1 mouse cellular context compared by ENCODE assay signal in genomic region chr3:88411681-88412080, GRCm38 (mm10).
A peak's percentile ranks its signal among the peaks of the same experiment; 100 is the strongest.
TF ChIP-seq lines count a peak whose summit lies in the region.

No protein-coding gene starts in this region.

TF ChIP-seq in MEL, 35 proteins besides CTCF, POLR2A, EP300 and RAD21:
- TF ChIP-seq GATA1 (IDR thresholded peaks at IDR 0.05; ENCODE audit: low read depth, low read length) (0 out of 2 replicates have a peak, but pooled peaks have one; percentile 29), RCOR1 (IDR thresholded peaks at IDR 0.05; ENCODE audit: low read depth, low read length) (no peak), E2F4 (IDR thresholded peaks at IDR 0.05; ENCODE audit: borderline replicate concordance, low read depth, low read length) (no peak), MXI1 (IDR thresholded peaks at IDR 0.05; ENCODE audit: low read depth, low read length) (no peak), TAL1 (IDR thresholded peaks at IDR 0.05; ENCODE audit: low read length) (peak; percentile 62), CHD1 (IDR thresholded peaks at IDR 0.05; ENCODE audit: low read depth, low read length) (no peak)
